Mouse (Mus musculus): ENCODE results near the gene Elob. TPM values are rescaled to one million over a fixed set of nuclear protein-coding genes. Genes with fewer than 3 reads are reported as not detected.

Elob gene
- total RNA-seq, 2 experiments from 2014 or later, result 400 to 416 TPM

DNA sequence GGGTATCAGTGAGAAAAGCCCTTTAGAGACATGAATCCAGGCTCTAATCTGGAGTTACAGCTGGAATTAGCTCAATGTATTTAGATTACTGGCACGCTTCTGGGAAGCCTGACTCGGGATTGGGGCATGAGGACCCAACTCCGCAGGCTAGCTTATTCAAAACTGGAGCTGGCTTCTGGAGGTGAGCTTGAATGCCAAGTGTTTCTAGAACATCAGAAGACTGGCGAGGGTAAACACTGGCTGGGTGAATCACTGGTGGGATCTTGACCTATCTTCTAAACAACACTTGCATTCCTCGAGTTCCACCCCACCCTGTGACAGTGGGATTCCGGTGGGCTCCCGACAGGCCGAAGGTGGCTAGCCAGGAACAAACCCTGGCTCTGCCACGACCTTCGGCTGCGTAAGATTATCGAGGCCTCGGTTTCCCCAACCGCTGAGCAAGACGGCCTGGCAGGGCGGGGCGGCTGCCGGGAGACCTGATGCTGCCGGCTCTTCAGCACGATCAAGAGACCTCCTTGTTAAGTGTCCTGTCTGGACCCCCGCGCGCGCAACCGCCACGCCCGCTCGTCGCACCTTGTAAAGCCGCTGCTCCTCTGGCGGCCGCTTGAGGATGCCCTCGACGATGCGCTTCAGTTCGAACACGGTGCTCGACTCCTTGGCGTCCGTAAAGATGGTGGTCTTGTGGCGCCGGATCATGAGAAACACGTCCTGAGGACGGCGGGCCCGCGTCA, 500 bp downstream of the Elob start:
- DNase-seq, result peak; percentile 50 to 66

DNA sequence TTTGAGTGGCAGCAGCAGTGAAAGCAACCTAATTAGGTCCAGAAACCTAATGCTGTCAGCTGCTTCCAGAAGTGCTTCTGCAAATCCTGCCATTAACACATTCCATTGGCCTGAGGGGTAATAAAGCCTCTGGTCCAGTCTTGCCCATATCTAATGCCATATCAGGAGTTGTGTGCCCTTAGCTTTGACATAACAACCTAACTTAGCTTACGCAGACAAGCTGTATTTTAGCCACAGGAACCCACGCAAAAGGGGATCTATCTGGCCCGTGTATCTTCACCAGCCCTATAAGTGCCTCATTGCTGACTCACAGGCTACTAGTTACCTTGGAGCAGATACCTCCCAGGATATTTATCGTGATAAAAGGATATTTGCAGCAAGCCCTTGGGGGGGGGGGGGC, 3.3 kb downstream of the Elob start:
- DNase-seq, result no peak

DNA sequence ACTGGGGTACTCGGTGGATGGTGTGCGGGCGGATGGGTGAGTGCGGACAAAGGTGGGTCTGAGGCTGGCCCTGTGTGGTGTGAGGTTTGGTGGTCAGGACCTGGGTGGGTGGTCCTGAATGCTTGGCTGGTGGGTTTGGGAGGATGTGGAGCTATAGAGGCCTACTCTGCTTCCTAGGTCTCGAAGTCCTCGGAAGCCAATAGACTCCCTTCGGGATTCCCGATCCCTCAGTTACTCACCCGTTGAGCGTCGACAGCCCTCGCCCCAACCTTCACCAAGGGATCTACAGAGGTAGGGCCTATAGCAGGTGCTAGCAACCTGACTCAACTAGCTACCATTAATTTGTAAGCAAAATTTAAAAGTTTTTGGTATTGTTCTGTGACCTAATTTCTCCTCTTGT, 5.3 kb downstream of the Elob start:
- DNase-seq, result no peak

DNA sequence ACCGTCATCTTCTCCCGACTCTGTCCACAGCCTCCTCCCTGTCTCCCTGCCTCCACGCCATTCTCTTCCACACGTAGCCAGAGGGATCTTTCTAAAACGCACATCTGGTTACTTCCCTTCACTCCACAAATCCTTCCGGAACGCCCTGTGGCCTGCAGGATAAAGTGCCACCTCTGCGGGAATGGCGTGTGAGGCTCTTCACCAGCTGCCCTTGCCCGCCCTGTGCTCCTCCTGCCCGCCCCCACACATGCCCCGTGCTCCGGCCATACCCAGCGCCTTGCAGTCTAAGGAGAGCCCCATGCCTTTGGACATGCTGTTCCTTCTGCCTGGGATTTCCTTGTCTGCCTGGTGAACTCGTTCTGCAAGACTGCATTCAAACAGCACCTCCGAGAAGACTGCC, 5.9 kb downstream of the Elob start:
- no peak for DNase-seq

DNA sequence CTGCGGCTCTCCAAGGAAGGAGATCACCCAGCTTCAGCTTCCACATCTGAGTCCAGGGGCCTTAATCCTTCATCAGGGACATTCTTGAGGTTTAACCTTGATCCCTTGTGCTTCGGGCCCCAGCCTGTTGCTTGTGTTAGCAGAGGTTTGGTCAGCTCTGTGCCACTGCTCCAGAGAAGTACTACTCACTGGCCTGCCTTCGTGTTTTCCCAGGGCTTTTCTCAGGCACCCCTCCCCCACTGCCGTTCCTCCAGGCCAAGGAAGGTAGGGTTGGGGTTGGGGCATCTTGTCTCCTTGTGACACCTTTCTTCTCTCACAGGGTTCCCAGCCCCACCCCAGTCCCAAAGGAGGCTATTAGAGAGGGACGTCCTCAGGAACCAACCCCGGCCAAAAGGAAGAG, 6.8 kb downstream of the Elob start:
- peak in 1 of 2 experiments; percentile 36 for DNase-seq

DNA sequence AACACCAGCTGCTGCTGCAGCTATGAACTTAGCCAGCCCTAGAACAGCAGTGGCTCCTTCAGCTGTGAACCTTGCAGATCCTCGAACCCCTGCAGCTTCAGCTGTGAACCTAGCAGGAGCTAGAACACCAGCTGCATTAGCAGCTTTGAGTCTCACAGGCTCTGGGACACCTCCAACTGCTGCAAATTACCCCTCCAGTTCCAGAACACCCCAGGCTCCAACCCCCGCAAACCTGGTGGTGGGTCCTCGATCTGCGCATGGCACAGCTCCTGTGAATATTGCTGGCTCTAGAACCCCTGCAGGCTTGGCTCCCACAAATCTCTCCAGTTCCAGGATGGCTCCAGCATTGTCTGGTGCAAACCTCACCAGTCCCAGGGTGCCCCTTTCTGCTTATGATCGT, 8.2 kb downstream of the Elob start:
- no peak for DNase-seq

DNA sequence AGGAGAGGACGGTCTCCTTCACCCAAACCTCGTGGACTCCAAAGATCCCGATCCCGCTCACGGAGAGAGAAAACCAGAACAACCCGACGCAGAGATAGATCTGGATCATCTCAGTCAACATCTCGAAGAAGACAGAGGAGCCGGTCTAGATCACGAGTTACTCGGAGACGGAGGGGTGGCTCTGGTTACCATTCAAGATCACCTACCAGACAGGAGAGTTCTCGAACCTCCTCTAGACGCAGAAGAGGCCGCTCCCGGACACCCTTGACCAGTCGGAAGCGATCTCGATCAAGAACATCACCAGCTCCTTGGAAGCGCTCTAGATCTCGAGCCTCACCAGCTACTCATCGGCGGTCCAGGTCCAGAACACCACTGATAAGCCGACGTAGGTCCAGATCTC, 9.7 kb downstream of the Elob start:
- no peak for DNase-seq

DNA sequence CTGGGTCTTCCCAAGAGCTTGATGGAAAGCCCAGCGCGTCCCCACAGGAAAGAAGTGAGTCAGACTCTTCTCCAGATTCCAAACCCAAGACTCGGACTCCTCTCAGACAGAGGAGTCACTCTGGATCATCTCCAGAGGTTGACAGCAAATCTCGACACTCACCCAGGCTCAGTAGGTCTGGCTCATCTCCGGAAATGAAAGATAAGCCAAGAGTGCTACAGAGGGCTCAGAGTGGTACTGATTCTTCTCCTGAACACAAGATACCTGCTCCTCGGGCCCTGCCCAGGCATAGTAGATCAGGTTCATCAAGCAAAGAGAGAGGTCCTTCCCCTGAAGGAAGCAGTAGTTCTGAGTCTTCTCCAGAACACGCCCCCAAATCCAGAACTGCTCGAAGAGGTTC, 10.4 kb downstream of the Elob start:
- no peak for DNase-seq

DNA sequence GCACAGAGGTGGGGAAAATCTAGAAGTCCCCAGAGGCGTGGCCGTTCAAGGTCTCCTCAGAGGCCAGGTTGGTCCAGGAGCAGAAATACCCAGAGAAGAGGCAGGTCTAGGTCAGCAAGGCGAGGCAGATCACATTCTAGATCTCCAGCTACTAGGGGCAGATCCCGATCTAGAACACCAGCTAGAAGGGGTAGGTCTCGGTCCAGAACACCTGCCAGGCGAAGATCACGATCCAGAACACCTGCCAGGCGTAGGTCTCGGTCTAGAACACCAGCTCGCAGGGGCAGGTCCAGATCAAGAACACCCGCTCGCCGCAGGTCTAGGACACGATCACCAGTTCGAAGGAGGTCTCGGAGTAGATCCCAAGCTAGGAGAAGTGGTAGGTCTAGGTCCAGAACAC, 13.3 kb downstream of the Elob start:
- no peak for DNase-seq

DNA sequence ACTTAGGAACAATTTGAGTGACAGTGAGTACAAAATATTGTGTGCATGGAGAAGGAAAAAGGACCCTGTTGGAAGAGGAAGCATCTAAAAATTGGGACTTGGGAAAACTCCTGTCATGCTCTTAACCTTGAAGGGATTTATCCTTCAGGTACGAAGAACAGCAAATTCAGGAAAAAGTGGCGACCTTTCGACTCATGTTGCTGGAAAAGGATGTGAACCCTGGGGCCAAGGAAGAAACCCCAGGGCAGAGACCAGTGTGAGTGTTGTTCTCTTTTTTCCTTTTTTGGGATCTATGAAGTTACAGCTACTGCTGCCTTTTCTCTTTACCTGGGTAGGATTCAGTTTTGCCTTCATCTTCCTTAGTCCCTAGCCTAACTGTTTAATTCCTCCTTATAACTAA, 21.0 kb downstream of the Elob start:
- no peak for DNase-seq

DNA sequence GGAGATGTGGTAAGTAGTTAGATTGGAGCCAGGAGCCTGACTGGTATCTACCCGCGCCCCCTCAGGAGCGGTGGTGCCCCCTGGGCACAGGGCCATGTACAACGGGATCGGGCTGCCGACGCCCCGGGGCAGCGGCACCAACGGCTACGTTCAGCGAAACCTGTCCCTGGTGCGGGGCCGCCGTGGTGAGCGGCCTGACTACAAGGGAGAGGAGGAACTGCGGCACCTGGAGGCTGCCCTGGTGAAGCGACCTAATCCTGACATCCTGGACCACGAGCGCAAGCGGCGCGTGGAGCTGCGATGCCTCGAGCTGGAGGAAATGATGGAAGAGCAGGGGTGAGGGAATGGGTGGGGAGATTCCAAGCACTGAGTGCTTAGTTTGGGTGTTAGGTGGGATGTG, 22.1 kb downstream of the Elob start:
- peak; percentile 65 to 75 for DNase-seq

DNA sequence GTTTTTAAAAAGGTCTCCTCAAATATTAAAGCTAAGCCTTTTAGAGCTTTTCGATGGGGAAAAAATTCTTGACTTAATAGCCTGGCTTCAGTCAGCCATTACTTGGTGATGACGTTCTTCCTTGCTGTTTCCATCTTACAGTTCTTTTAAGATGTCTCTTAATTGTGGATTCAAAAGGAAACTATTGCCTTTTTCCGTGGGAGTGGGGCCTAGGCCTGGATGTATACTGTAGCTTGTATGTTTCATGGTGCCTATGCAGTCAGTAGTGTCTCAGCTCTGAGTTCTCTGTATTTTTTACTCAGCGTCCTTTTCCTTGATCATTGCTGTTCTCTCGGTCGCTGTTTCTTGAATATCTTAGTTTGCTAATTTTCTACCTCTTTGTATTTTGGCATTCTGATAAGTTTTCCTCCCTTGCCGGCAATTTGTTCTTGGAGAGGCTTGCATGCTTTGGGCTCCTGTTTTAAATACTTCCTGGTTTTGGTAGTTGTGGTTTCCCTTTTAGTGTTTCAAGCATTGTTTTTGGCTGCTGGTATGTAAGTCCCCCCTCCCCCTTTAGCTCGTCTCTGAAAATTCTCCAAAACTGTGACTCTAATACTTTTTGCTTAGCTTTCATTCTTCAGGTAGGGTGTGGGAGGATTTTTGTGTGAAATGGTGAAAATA, 24.4 kb downstream of the Elob start:
- DNase-seq, result no peak

DNA sequence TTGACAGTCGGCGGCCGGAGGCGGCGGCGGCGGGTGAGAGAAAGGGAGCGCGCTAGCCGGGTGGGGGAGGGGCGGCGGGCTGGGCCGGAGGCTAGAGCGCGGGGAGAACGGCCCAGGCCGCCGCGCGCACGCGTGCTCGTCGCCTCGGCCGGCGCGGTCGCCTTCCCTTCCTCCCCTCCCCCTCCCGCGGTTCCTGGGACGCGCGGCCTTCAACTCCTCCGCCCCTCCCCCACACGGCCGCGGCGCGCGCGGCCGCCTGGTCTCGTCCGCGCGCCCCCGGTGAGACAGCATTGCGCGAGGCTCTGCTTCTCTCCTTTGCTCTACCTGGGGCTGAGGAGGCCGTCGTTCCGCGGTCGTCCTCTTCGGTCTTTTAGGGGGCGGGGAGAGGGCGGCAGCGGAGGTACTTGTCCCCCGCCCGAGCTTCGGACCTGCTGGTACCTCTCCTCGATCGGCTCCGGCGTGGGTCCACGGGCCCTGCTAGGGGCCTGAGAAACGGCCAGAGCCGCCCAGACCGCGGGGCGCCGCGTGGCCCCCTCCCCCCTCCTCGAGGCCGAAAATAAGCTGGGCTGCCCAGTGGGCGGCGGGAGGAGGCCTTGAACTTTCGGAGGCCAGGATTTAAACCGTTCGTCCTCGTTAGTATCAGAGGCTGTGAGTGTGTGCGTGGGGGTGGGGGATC, 25.4 kb downstream of the Elob start:
- peak; percentile 84 to 93 for DNase-seq

DNA sequence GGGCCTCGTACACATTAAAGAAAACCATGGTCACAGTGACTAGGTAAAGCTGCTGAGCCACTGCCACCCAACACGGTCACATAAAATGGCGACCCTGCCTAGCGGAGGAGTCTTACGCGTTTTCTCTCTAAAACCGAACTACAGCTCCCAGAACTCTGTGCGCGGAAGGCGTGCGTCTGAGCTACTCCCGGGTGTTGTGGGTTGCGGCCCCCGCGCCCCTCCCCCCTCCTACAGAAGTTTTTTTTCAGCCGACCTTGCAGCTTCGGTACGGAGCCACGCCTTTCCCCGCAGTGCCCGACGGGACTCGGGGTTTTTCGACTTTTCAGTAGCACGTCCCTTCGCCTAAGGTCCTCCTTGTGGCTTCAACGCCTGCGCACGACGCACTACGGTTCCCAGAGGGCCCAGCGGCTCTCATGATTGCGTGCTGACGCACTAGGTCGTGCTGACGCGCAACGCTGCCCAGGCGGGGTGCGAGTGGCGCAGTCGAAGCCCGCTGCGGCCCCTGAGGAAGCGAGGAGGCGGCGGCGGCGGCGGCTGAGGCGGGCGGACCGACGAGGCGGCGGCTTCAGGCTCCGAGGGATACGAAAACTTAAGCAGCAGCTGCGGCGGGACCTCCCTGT, 26.1 kb downstream of the Elob start:
- DNase-seq, result peak; percentile 97 to 98

DNA sequence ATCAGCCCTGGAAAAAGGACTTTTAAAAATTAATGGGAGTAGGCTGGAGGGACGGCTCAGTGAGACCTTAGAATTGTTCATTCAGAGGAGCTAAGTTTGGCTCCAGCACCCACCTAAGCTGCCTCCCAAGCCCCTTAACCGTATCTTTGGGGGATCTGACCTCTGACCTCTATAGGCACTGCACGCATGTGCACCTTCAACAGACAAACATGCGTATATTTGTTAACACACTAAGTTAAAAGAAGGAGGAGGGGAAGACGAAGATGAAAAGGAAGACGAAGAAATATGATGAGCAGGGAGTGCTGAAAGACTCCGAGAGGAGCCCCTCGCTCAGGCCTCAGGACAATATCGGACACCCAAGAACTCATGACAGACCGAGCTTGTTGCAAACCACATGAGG, 27.3 kb downstream of the Elob start:
- no peak for DNase-seq

DNA sequence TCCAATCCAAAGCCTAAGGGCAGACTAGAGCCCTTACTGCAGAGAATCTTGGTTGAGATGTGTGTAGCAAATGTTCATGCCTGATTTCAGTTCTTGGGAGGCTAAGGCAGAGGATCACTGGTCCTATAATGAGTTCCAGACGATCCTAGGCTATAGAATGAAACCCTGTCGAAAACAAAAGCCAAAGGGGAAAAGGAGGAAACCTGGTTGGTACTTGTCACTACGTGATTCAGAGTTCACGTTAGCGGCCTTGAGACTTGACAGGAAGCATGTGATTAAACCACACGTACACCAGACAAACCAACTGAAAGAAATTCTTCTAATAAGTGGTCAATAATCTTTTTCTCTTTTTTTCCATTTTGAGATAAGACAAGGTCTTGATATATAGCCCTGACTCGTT, 31.6 kb downstream of the Elob start:
- DNase-seq, result no peak

DNA sequence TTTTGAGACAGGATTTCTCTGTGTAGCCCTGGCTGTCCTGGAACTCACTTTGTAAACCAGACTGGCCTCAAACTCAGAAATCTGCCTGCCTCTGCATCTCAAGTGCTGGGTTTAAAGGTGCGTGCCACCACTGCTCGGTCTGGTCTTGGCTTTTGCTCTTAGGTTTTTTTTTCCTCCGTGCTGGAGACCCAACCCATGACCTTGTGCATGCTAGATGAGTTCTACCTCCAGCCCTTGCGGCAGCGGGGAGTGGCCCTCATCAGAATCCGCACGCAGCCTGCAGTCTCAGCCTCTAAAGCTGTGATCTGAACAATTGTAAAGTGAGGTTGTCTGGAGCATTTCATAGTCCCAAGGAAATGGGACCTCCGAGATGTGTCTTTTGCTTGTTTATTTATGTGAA, 33.6 kb downstream of the Elob start:
- DNase-seq, result no peak

DNA sequence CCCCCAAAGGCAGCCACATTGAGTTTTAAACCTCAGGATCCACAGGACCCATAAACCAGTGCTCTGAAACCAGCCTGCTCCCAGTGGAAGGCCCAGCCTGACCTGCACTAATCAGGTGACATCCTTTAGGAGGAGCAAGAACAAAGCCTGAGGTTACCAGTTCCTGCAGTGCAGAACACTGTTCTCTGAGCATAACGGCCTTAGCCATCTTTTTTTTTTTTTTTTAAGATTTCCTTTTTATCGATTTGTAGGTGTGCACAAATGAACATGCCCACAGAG, 37.9 kb downstream of the Elob start:
- DNase-seq, result no peak

DNA sequence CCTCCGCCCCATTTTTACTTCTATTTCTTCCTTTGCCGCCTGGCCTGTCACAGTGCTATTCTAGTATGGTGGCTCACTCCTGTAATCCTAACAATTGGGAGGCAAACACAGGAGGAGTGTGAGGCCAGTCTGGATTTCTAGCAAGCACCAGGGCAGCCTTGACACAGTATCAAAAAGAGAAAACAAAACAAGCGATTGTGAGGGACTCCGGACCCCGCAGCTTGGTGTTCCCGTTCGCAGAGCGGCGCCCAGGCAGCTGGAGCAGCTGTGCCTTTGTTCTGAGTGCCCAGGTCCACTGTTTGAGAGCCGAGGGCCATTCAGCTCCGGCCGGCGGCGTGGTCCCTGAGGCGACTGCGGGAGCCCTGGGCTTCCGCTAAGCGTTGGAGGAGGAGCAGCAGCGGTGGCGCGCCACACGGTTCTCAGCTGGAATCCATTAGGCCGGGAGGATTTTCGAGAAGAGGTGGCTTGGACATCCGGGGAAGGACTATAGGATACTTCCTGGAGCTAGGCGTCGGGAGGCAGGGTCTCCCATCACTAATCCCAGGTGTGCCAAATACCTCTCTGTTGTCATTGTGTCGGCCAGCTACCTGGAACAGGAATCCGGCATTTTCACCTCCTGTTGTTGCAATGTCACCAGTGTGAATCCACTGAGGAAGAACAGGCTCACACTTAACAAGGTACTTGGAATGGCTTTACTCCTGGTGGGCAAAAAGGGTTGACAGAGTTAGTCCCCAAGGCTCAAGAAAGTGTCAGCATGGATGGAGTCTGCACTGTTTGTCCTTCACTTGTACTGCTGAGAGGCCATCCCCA, 38.5 kb downstream of the Elob start, which contains the start of gene Srrm2:
Srrm2 (plus strand) TSS at position 264 of the 810 bp plus-strand sequence.
- DNase-seq, result peak; percentile 70 to 79

DNA sequence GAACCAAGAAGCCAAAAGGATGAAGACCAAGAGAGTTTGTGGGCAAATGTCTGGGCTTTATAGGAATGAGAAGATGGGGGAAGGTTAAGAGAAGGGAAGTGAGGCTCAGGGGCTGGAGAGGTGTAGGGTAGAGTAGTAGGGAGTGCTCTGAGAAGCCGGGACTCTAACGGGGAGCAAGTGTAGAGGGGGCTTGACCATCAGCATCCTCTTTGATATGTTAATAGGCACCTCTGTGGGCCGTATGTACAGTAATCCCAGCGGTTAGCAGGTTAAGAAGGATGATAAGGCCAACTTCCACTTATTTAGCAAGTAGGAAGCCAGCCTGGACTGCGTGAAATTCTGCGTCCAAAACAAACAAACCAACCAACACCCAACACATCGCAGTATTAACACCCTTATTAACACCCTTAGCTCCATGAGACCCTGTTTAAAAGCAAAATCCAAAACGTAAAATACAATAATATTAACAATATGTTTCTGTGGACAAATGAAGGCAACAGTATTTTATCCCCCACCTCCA, 39.1 kb downstream of the Elob start:
- DNase-seq, result no peak

DNA sequence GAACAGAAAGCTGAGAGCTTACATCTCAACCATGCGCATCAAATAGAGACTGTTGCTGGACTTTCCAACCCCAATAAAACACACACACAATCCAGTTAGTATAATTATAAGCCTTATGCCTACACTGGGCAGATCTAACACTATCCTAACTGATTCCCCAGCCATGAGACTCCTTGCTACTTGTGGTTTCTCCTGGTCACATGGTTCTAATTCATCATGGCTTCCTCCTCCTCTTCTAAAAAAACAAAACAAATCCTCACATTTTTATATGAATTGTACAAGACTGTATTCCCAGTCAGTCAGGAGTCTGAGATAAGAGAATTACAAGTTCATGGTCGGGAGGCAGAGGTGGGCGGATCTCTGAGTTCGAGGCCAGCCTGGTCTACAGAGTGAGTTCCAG, 40.0 kb downstream of the Elob start:
- DNase-seq, result no peak

DNA sequence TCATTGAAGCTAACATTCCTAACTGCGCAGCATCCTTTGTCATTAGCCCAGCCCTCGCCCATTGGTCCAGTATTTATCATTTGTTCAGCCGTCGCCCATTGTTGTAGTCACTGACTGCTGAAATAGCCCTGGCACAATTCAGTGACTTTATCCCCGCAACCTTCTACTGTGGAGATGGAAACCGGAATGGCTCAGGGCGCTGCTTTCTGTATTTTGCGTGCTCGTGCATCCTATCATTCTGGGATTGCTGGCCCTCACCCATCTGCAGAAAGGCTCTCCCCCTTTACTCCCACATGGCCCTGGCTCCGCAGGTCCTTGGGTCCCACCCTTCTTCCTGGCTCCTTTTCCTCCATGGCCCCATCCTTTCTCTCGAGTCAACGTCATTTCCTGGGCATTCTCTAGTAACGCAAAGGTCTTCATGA, 42.4 kb downstream of the Elob start:
- DNase-seq, result no peak
